Mouse (Mus musculus) heart, adult 10 weeks (tissue): Measurements from ENCODE around the gene Plekhj1. TPM values are rescaled to one million over a fixed set of nuclear protein-coding genes. Genes with fewer than 3 reads are reported as not detected.

Experiments used
- polyA plus RNA-seq: library from polyadenylated mRNA; stranded (reverse); fragments of 350-450 nt; fragmentation: Illumina TruSeq; extraction: RNeasy Lipid Tissue Mini Kit (QIAGEN cat#74804); gene quantifications from one replicate; pipeline ENCODE4 v1.2.3, GENCODE M21; 2014; ENCODE audit warnings: low read depth, low replicate concordance

The Plekhj1 gene
- 33.0 TPM for polyA plus RNA-seq

GRCm38 (mm10) chr10:80798150-80799006 lies at the start of gene Plekhj1, which contains the start of gene Sf3a2:
TSS of gene Plekhj1 (minus strand) at chr10:80798626.
TSS of gene Sf3a2 (plus strand) at chr10:80798198.

GRCm38 (mm10) chr10:80843931-80844547 lies 45.6 kb upstream of the Plekhj1 start, which contains the start of gene Lingo3:
TSS of gene Lingo3 (minus strand) at chr10:80844039.

GRCm38 (mm10) chr10:80826151-80827062 lies 28.0 kb upstream of the Plekhj1 start, which contains the start of gene Oaz1:
TSS of gene Oaz1 (plus strand) at chr10:80826656.

GRCm38 (mm10) chr10:80813366-80813765 lies 14.9 kb upstream of the Plekhj1 start, which contains the start of gene Jsrp1:
TSS of gene Jsrp1 (minus strand) at chr10:80813498.

GRCm38 (mm10) chr10:80804916-80805315 lies 6.5 kb upstream of the Plekhj1 start, which contains the start of gene Amh:
TSS of gene Amh (plus strand) at chr10:80805243.

GRCm38 (mm10) chr10:80754594-80755290 lies 43.7 kb downstream of the Plekhj1 start, which contains the start of gene Dot1l:
TSS of gene Dot1l (plus strand) at chr10:80755206.

Other genes with a start within 250 kb of the Plekhj1 start
- 12.6 TPM for gene Rexo1, start 237.1 kb downstream of the Plekhj1 start, polyA plus RNA-seq
- 4.1 TPM for gene Klf16, start 221.3 kb downstream of the Plekhj1 start, polyA plus RNA-seq
- 36.9 TPM for gene Abhd17a, start 208.3 kb downstream of the Plekhj1 start, polyA plus RNA-seq
- gene Scamp4, start 195.8 kb downstream of the Plekhj1 start, polyA plus RNA-seq, result 35.7 TPM
- 1.7 TPM for gene Adat3, start 195.7 kb downstream of the Plekhj1 start, polyA plus RNA-seq
- gene Gm49322, start 192.6 kb downstream of the Plekhj1 start, polyA plus RNA-seq, result 0.50 TPM
- gene Csnk1g2, start 175.8 kb downstream of the Plekhj1 start, polyA plus RNA-seq, result 87.7 TPM
- 42.0 TPM for gene Btbd2, start 141.6 kb downstream of the Plekhj1 start, polyA plus RNA-seq
- 159 TPM for gene Mknk2, start 120.5 kb downstream of the Plekhj1 start, polyA plus RNA-seq
- 5.6 TPM for gene Mob3a, start 96.6 kb downstream of the Plekhj1 start, polyA plus RNA-seq
- 17.2 TPM for gene Izumo4, start 96.4 kb downstream of the Plekhj1 start, polyA plus RNA-seq
- 44.0 TPM for gene Ap3d1, start 56.4 kb downstream of the Plekhj1 start, polyA plus RNA-seq
- gene Dot1l, start 43.4 kb downstream of the Plekhj1 start, polyA plus RNA-seq, result 36.2 TPM
- gene Sf3a2, start 428 bp downstream of the Plekhj1 start, polyA plus RNA-seq, result 24.0 TPM
- not detected for gene Amh, start 6.6 kb upstream of the Plekhj1 start, polyA plus RNA-seq
- gene Jsrp1, start 14.9 kb upstream of the Plekhj1 start, polyA plus RNA-seq, result 0.52 TPM
- 873 TPM for gene Oaz1, start 28.0 kb upstream of the Plekhj1 start, polyA plus RNA-seq
- gene Lingo3, start 45.4 kb upstream of the Plekhj1 start, polyA plus RNA-seq, result 10.1 TPM
- gene Lsm7, start 56.6 kb upstream of the Plekhj1 start, polyA plus RNA-seq, result 71.8 TPM
- gene Sppl2b, start 56.6 kb upstream of the Plekhj1 start, polyA plus RNA-seq, result 16.7 TPM
- gene Tmprss9, start 73.2 kb upstream of the Plekhj1 start, polyA plus RNA-seq, result not detected
- gene Timm13, start 102.3 kb upstream of the Plekhj1 start, polyA plus RNA-seq, result 109 TPM
- 4.1 TPM for gene Lmnb2, start 119.6 kb upstream of the Plekhj1 start, polyA plus RNA-seq
- 7.3 TPM for gene Gadd45b, start 131.4 kb upstream of the Plekhj1 start, polyA plus RNA-seq
- gene Gng7, start 216.3 kb upstream of the Plekhj1 start, polyA plus RNA-seq, result 0.99 TPM
- gene Diras1, start 227.0 kb upstream of the Plekhj1 start, polyA plus RNA-seq, result not detected
- gene Slc39a3, start 238.8 kb upstream of the Plekhj1 start, polyA plus RNA-seq, result 13.6 TPM